Mouse (Mus musculus) heart, postnatal 0 days (tissue): ENCODE data around the gene Cdk17.

ENCODE experiments used
- CTCF ChIP-seq: IDR thresholded peaks from 2 replicates; pipeline ENCODE4 v1.5.1; 2016; ENCODE audit warnings: antibody characterized with exemption, control low read depth, low read depth
- EP300 ChIP-seq: IDR thresholded peaks from 2 replicates; pipeline ENCODE4 v1.6.1; 2016; ENCODE audit warnings: antibody characterized with exemption, low read depth

DNA sequence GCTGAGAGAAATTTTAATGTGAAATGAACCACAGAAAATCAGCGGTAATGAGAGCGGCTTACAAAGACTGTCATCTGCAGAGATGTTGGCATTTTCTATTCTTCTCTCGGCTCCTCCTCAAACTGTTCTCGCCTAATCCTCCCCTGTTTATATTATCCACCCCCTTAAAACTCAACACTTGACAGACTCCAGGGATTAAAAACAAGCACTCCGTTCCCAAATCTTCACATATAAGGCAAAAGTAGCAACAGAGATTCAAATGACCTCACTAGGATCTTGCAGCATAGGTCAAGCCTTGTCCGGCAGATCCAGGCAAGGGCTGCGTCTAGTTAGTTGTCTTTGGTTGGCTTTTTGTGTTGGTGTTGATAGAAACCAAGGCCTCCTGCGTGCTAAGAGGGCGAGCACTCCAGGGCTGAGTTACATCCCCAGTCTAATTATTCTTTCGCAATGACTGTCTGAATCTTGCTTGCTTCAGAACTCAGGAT lies 30.2 kb upstream of the Cdk17 start:
- TF ChIP-seq CTCF (no peak), EP300 (no peak)
